Mouse (Mus musculus) kidney, adult 18-20 months (tissue): ENCODE results near the gene Pgls.

Source experiments
- DNase-seq: peaks from one replicate; pipeline ENCODE4 v3.0.0; 2021

Pgls gene

DNA sequence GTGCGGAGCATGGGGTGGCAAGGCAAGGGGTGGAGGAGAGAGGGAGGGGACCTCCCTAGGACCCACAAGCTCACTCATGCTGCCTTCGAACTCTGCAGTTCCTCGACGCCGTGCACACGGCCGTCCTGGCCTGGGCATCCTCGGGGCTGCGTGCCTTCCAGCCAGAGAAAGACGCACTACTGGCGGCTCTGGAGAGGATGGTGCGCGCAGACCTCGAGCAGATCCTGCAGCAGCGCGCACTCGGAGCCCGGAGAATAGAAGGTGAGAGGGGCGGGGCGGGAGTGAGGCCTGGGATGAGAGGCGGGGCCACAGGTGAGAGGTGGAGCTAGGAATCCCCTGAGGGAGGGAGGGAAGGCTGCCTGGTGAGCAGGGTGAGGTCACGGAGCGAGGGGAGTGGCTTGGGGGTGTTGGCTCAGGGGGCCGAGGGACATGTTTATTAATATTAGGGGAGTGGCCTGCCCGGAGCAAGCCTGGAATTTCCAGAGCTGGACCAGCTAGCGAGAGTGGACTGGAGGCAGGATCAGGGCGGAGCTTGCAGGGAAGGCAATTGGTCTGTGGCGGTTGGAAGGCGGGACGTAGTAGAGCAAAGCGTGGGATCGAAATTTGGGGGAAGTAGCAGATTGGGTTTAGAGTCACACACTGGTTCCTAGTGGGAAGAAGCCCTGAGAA, 10.8 kb downstream of the Pgls start:
- peak; percentile 90 for DNase-seq

DNA sequence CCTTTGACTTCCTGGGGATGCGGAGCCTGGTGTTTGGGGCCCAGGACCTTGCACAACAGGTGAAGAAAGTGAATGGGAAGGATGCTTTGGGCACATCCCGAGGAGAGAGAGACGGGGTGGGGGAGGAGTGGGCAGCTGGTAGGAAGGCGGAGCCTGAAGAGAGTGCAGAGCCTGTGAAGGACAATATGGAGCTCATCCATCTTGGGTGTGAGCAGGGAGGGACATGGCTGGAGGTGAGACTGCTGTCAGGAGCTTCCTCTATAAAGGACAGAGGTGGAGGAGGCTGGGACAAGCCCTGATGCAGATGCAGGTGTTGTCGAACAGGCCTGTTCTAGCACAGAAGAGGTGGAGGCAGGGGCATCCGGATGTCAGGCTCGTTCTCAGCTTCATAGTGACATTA, 12.0 kb downstream of the Pgls start:
- no peak for DNase-seq

DNA sequence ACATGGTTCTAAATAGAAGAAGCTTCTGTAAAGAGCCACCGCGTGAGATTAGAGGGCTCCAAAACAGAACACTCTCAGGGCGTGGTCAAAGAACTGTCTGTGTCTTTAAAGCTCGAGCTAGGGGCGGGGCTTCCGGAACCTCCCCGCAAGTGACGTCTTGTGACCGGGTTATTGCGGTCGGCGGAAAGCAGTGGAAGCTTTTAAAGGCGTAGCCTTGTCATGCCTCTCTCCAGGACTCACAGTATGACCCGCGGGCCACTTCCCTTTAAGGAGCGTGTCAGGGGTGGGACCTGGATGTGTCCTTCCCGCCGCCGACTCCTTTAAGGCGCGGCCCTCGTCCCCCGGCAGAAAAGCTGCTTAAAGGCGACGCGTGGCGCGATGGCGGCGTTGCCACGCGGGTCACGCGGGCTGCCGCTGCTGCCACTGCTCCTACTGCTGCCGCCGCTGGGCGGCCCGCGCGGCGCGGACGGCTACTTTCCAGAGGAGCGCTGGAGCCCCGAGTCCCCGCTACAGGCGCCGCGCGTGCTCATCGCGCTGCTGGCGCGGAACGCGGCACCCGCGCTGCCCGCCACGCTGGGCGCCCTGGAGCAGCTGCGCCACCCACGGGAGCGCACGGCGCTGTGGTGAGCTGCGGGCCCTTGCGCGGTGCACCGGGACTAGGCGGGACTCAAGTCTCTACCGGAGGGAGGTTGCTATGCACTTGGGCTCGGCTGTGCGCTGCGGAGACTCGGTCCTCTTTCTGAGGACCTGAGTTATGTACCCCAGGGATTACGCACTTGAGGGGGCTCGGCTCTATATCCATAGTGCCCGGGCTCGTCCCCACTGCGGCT, 19.1 kb downstream of the Pgls start, which contains the start of gene Colgalt1:
Gene Colgalt1 (plus strand): TSS at position 177 of the 830 bp plus-strand sequence.
- peak; percentile 98 for DNase-seq

DNA sequence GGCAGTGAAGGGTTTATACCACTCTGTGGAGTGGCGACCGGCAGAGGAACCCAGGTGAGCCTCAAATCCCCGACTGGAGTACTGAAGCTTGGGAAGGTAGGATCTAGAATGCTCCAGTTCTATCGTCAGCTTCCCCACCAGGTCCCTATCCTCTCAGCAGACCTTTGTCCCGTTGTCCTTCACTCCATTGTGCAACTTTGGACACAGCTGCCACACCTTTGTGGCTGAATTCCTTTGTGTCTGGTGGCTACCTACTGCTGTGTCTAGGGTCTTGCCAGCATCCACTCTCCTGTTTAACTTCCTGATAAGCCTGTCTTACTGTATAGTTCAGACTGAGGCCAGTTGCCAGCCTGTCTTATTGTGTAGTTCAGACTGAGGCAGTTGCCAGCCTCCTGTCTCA, 20.2 kb downstream of the Pgls start:
- no peak for DNase-seq

DNA sequence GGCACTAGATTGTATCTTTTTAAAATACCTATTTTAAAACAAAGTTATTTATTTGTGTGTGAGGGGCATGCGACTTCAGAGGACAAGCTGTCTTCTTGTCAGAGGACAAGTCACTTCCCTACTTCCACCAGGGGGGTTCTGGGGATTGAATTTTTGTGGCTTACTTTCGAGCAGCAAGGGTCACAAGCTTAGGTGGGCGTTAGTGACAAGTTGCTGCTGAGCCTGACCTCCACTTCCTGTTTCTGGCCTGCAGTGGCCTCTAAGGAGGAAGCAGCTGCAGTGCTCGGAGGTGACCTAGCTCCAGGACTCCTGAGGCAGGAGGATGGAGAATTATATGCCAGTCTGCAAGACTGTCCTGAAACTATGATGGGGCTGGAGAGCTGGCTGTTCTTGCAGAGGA, 21.4 kb downstream of the Pgls start:
- no peak for DNase-seq

DNA sequence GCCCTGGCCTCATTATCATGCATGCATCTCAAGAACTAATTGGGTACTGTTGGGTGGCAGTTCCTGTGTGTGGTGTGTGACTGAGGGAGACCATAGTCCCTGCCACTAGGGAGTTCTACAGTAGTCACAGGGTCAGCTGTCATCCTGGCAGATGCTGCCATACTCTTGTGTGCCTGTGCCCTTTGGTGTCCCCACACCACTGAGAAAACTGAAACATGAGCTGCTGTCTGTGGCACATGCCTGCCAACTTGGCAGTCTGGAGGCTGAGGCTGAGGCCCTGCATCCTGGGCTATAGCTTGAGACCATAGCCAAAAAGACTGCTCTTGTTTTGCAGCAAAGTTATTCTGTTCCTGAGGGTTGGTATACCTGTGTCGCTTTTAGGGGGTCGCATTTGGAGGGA, 27.8 kb downstream of the Pgls start:
- DNase-seq, result no peak

DNA sequence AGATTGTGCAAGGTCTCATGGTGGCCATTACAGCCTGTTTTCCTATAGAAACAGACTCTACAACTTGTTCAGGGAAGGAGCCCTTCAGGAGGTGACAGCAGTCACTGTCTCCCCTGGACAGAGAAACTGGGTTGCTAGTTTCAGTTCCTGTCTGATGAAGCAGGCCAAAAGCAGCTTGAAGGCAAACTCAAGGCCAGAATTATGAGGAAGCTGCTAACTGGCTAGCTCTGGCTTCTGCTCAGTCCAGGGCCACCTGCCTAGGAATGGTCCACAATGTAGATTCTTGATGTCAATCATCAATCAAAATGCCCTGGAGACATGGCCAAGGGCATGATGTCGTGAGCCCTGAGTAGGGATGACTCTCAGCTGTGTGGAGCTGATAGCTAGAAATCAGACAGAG, 33.1 kb downstream of the Pgls start:
- no peak for DNase-seq

DNA sequence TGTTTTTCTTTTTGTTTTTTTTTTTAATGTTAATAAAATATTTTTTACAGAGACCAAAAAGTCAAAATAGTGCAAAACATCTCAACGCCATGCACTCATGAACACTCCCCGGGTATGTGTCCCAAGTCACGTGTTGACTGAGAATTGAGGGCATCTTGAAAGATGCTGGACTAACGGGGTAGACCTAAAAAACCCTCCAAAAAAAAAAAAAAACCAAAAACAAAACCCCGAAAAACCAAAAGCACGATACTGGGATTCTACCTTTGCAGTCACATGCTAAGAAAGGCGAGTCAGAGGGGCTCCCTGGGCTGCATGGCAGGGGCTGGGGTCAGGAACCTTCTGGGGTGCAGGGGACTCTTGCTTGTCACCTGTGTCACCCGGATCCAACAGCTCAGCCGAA, 34.8 kb downstream of the Pgls start:
- no peak for DNase-seq

DNA sequence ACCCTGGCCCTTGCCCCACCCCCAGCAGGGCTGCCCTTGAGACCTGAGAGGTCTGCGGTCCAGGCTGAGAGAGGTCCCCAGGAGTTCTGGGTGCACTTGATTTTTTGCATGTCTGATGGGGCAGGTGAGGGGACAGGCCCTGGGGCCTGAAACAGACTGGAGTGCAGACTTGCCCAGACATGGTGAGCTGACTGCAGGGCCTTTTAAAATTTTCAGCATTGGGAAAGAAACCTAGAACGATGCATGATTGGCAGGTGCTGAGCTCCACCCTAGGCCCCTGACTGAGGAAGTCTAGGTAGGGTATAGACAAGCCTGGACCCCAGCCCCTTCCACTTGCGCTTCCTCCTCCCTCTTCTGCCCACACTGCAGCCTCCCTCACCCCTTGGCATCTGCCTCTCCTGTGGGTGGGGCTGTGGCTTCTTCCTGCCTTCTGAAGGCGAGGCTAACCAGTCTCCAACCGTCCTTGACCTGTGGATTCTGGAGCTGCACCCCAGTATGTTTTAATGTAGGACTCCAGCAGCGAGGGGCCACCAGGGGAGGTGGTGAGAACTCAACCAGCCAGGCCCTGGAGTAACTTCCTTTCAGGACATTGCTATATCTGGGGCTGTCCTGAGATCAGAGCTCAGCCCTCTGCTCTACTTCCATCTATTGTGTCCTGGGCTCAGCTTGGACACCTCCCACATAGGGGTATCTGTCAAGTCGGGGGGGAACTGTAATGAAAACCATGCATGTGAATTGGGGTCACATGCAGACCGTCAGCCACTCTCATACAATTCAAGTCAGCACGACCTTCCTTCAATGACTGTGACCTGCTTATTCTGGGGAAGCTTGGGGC, 35.5 kb downstream of the Pgls start:
- DNase-seq, result no peak

DNA sequence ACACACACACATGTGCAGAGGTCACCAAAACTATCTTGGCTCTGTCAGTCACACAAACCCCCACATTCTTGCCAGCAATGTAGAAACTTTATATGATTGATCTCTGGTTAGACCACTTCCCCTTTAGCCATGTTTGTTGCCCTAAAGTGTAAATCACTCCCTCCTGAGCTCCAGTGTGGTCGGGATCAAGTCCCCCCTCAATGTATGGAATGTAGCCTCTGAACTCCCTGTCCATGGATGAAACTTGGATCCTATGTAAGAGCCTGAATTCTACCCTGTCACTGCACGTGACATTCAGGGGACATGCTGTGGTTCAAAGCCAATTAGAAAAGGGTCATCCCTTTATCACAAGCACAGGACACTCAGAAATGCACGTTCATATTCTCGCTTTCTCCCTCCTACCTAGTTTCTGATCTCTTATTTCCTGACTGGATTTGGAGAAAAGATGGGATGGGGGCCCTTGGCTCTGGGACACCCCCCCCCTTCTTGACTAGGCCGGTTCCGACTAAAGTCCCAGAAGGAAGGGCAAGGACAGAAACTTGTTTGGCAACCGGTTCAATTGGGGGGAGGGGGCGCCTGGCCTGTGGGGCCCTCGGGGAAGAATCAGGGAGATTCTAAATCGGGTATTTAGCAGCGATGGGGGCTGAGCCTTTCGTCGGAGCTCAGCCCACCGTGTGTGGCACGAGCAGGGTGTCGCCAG, 36.6 kb downstream of the Pgls start:
- DNase-seq, result no peak

DNA sequence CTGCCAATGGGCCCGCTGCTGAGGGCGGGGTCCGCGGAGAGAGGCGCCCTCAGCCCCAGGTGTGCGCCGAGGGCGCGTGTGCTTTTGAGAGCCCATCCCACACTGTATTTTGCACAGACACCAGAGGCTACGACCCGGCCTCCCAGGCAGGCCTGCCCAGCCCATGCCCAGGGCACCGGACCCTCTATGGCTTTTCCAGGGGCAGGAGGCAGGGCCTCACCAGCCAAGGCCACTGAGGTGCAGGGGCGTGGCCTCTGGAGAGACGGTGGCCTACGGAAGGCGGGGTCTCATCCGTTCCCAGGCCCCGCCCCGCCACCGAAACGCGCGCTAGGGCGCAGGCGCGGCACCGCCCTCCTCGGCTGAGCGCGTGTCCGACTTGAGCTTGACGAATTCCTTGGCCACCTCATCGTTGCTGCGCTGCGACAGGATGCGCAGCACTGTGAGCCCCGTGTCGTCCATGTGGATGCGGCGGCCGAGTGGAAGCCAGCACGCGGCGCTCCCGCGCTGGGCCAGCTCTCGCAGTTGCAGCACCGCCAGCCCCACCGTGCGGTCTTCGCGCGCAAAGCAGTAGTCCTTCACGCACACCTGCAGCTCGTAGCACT, 37.2 kb downstream of the Pgls start:
- DNase-seq, result peak; percentile 96

DNA sequence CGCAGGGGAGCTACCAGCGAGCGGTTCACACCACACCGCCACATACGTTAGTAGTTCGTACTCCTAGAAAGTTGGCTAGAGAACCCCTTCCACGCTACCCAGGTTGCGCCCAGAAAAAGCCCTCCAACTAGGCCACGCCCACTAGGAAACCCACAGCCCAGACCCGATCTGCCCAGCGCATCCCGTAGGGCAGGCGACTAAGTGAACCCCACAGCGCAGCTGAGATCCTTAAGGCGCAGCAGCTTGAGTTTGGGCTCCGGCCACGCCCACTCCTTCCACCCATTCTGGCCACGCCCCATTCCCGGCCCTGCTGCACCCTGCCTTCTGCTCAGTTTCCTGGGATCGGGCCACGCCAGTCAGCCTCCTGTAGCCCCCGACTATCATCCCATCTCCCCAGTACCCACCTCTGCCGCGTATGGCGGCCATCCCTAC, 37.8 kb downstream of the Pgls start:
- peak; percentile 54 for DNase-seq

DNA sequence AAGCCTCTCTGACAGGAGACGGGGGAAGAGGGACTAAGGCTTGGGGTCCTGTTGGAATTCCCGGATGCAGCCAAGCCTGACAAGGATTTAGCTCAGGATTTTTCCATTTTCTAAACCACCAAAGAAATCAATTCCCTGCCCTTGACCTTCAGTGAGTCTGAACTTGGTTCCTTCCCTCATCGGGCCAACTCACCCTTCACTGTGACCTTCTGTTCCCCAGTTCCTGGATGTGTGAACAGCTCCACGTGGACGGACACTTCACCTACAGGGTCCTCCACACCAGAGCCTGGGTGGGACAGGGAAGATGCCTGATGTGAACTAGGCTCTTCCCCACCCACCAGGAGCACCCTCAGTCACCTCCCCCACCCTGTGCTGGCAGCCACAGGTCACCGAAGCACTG, 38.8 kb downstream of the Pgls start:
- no peak for DNase-seq

DNA sequence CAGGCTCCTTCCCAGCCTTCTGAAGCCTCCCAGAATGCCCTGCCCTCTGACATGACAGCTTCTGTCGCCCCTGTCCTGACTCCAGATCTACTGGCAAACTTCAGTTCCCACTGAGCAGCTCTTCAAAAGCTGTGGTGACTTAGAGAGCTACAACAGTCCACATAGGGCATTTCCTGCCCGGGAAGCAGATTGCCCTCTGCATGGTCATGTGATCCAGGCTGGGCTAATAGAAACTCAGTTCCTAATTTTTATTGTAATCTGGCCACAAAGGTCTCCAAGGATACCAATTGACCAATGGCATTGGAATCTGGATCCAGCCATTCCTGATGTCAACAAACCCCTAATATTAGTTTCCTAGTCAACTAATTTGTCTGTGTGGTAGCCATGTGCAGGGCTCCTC, 39.9 kb downstream of the Pgls start:
- DNase-seq, result no peak

DNA sequence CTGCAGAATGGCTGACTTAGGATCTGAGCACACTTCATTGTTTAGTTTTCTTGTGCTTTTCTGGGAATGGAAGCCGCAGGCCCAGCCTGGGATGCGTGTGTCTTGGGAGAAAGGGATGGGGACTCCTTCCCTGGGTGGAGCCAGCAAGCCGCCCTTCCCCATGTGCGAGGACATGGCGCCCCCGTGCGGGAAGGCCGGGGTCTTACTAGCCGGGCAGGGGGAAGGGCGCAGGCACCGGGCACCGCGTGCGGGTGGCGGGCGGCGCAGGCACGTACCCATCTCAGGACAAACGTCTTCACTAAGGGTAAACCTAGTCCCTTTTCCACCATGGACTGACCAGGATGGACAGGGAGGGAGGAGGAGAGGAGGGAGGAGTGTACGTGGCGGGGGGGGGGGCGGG, 41.2 kb downstream of the Pgls start:
- DNase-seq, result peak; percentile 58

DNA sequence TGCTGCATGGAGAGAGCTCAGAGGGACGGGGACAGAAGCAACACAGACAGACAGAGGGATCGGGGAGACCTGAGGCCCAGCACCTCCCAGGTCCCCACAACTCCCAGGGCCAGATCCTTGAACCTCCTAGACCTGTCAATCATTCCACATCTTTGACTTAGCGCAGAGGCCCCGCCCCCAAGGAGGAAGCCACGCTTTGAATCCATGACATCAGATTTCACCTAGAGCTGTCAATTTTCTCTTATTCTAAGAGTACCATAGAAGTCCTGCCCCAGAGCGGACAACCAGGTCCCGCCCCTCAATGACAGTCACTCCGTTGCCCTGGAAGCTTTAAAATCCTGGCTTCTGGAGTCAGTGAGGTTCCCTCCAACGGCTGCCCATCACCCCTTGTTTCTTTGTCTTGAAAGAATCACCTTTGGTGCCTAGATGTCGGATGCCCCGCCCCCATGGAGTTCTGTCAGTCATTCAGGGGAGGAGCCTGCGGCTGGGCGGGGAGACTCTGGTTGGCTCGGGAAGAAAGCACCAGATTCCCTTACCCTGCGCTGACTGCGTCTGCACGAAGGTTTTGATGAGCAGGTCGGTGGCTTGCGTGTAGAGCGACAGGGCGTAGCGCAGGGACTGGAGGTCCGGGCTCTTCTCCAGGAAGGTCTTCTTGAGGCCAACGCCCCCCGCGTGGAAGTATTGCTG, 42.1 kb downstream of the Pgls start:
- DNase-seq, result peak; percentile 71

DNA sequence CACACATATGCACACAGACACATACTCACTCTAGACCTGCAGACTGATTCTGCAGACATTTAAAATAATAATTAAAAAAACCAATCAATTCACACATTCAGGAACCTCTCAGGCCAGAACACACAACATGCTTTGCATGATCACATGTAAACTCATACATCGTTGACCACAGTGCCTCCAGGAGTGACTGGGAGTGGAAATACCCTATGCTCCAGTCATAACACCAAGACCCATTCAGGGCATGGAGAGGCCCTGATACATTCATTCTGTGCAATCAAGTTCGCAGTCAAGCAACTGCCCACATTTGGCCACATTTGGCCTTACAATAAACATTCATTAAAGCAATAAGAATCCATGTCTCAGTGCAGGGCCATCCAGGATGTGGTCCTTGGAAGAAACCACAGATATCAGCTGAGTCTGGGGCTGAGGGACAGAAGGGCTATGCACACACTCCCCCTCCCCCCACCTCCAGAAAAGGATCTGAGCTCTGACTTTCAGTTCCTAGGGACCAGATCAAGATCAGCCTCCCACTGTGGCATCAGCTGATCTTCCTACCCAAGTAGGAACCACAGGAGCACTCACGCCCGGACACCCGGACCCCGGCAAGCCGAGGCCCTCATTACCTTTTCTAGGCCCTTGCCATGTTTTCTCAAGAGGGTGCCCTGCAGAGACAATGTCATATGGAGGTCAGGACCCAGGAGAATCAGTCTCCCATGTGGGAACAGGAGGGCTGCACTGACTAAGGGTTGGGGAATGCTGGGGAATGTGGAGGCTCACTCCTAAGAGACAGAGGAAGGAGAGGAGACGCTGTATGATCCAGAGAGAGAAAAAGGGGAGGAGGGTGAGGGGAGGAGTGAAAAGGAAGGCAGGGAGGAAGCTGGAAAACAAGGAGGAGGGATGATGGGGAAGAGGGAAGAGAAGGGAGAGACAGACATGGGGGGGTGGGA, 45.4 kb downstream of the Pgls start:
- no peak for DNase-seq

DNA sequence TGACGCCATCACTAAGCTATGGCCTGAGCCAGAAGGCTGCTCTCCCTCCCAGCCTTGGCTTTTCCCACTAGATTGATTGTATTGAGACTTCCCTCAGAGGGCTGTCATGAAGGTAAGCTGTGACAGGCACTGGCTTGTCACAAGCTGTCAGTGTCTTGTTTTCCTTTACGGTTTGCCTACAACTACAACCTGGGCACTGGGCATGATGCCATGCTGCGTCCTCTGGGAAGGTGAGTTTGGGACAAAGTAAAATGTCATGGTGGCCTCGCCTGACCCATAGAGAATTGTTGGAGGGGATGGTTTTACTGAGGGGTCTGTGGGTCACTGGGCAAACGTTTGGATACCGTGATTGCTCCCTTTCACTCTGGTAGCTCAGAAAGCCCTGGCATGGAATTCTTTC, 46.3 kb downstream of the Pgls start:
- no peak for DNase-seq

DNA sequence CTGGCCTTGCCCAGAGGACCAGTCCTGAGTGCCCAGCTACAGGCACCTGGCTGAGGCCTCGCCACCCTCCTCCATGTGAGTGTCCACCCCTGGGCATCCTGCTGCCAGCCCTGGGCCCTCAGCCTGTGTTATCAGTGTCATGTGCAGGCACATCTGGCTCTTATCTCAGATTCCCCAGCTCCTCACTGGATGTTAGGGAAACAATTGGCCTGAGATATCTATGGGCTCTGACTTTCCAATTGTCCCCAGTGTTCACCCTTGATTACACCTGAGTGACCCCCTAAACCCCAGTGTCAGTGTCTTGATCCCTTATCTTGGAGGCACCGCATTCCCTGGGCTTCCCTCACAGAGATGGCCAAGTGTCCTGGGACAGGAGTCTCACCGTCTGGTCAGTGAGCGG, 47.3 kb downstream of the Pgls start:
- DNase-seq, result no peak

DNA sequence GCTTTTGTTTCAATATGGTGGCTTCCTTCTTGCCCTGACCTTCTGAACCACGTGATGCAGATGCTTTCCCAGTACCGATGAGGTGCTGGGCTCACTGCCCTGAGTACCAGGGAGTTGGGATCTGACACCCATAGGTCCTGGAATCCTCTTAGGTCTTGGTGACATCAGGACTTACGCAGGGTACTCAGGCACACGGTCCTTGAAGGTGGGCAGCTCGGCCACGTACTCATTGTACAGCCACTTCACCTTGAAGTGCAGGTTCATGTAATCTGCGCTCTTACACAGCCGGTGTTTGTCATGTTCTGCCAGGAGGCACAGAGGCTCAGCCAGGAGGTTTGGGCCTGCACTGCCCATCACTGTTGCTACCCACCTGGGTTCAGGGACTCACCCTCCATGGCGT, 53.5 kb downstream of the Pgls start:
- no peak for DNase-seq
